Mouse (Mus musculus): ENCODE measurements around the gene Mymk. TPM values are rescaled to one million over a fixed set of nuclear protein-coding genes. Genes with fewer than 3 reads are reported as not detected.
A peak's percentile ranks its signal among the peaks of the same experiment; 100 is the strongest.

The Mymk gene
- total RNA-seq, 2 experiments from 2014 or later: 0.18 to 0.21 TPM

- peak; percentile 78 for DNase-seq (ENCODE audit: low spot score)
Observed at GRCm38 (mm10) chr2:27079152-27079584, 7.2 kb upstream of the Mymk start, which contains the start of gene Adamtsl2. Adamtsl2 (plus strand) TSS chr2:27079379.

GRCm38 (mm10) chr2:27078312-27078711, 6.3 kb upstream of the Mymk start:
- DNase-seq (ENCODE audit: low spot score): no peak

- DNase-seq (ENCODE audit: low spot score): no peak
Observed at GRCm38 (mm10) chr2:27077655-27078244, 5.8 kb upstream of the Mymk start.

GRCm38 (mm10) chr2:27075485-27075884, 3.5 kb upstream of the Mymk start:
- DNase-seq (ENCODE audit: low spot score): peak; percentile 38

- DNase-seq (ENCODE audit: low spot score): no peak
Observed at GRCm38 (mm10) chr2:27074804-27075203, 2.8 kb upstream of the Mymk start.

- DNase-seq (ENCODE audit: low spot score): no peak
Observed at GRCm38 (mm10) chr2:27073407-27073806, 1.4 kb upstream of the Mymk start.

- DNase-seq (ENCODE audit: low spot score): peak; percentile 58
Observed at GRCm38 (mm10) chr2:27071137-27071536, 842 bp downstream of the Mymk start.

- no peak for DNase-seq (ENCODE audit: low spot score)
Observed at GRCm38 (mm10) chr2:27070247-27070813, 1.6 kb downstream of the Mymk start.

- DNase-seq (ENCODE audit: low spot score): no peak
Observed at GRCm38 (mm10) chr2:27069646-27070045, 2.3 kb downstream of the Mymk start.

GRCm38 (mm10) chr2:27067996-27068395, 4.0 kb downstream of the Mymk start:
- DNase-seq (ENCODE audit: low spot score): no peak

GRCm38 (mm10) chr2:27067124-27067523, 4.9 kb downstream of the Mymk start:
- no peak for DNase-seq (ENCODE audit: low spot score)

GRCm38 (mm10) chr2:27059187-27059586, 12.8 kb downstream of the Mymk start:
- no peak for DNase-seq (ENCODE audit: low spot score)

GRCm38 (mm10) chr2:27058751-27059150, 13.2 kb downstream of the Mymk start:
- no peak for DNase-seq (ENCODE audit: low spot score)

- no peak for DNase-seq (ENCODE audit: low spot score)
Observed at GRCm38 (mm10) chr2:27058251-27058650, 13.7 kb downstream of the Mymk start.

- no peak for DNase-seq (ENCODE audit: low spot score)
Observed at GRCm38 (mm10) chr2:27049408-27049807, 22.6 kb downstream of the Mymk start.

- peak; percentile 80 for DNase-seq (ENCODE audit: low spot score)
Observed at GRCm38 (mm10) chr2:27045979-27046770, 25.8 kb downstream of the Mymk start.

- no peak for DNase-seq (ENCODE audit: low spot score)
Observed at GRCm38 (mm10) chr2:27044641-27045040, 27.3 kb downstream of the Mymk start.

GRCm38 (mm10) chr2:27044166-27044565, 27.8 kb downstream of the Mymk start:
- DNase-seq (ENCODE audit: low spot score): peak; percentile 45

- DNase-seq (ENCODE audit: low spot score): peak; percentile 80
Observed at GRCm38 (mm10) chr2:27043461-27043860, 28.5 kb downstream of the Mymk start.

GRCm38 (mm10) chr2:27042131-27042844, 29.7 kb downstream of the Mymk start:
- DNase-seq (ENCODE audit: low spot score): no peak

- no peak for DNase-seq (ENCODE audit: low spot score)
Observed at GRCm38 (mm10) chr2:27039286-27039685, 32.7 kb downstream of the Mymk start.

GRCm38 (mm10) chr2:27038596-27038995, 33.4 kb downstream of the Mymk start:
- DNase-seq (ENCODE audit: low spot score): peak; percentile 66
